Mouse (Mus musculus): ENCODE data around the gene 9230112D13Rik.

Gene 9230112D13Rik

GRCm38 (mm10) chr14:34500309-34500708, 22.3 kb downstream of the 9230112D13Rik start:
- DNase-seq (ENCODE audit: low spot score in 2 of 2): no peak

DNA sequence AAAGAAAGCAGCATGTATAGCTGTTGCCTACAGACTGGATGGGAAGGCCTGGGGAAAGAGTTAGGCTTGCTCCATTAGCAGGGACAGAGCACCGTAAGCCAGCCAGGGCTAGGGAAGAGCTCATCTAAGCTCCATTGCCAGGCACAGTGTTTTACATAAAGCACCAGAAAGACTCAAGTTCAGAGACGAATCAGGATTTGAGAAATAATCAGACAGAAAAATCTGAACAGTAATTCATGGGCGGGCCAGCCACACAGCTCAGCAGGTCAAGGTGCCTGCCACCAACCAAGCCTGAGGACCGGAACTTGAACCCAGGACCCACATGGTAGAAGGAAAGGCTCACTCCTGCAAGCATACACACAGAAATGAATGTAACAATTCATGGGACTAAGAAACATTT, 22.9 kb downstream of the 9230112D13Rik start:
- no peak for DNase-seq (ENCODE audit: low spot score in 2 of 2)

DNA sequence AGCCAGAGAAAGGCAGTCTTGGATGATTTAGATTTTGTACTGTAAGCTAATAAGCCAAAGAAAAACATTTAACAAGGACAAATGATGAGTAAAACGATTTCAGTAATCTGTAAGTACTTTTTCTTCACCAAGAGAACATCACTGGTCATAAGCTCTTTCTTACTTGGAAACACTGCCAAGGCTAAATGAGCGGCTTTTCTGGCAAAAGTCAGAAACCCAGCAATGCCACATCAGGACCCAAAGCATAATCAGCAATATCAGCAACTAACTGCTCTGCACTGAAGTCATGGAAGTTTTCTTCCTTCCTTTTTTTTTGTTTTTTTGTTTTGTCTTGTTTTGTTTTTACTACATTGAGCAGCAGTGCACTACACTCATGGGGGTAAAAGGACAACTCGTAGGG, 25.3 kb downstream of the 9230112D13Rik start:
- no peak for DNase-seq (ENCODE audit: low spot score in 2 of 2)

GRCm38 (mm10) chr14:34493682-34494081, 28.9 kb downstream of the 9230112D13Rik start:
- no peak for DNase-seq (ENCODE audit: low spot score in 2 of 2)

DNA sequence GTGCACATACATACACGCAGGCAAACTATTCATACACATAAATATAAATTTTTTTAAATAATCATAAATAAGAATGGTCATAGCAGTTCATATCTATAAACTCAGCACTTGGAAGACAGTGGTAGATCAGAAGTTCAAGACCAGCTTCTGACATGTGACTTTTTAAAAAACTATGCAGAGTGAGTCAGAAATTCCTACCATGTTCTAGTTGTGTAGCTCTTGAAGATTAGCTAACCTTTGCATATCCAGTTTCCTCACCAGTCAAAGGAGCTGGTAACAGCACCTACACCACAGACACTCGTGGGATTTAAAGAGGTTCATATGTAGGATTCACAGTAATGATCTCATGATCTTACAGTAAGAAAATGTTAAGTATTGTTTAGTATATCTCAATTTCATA, 29.9 kb downstream of the 9230112D13Rik start:
- no peak for DNase-seq (ENCODE audit: low spot score in 2 of 2)

- DNase-seq (ENCODE audit: low spot score in 2 of 2): no peak
Measured at GRCm38 (mm10) chr14:34490965-34491364, 31.6 kb downstream of the 9230112D13Rik start.

DNA sequence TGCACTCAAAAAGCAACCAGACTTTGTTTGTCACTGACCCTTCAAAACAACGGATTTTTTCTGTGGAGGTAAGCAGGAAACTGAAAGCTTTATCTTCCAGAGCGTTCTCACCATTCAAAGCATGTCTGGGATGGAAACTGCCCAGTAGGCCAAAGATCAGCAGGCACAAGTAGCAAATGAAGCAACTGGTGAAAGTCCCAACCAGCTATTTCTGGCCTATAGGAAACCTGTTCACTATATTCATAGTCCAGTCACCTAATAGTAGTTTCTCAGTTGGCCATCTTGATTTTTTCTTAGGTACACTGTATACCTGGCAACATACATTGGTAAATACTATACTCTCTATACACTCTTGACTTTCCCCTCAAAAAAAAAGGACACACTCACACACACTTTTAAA, 32.7 kb downstream of the 9230112D13Rik start:
- DNase-seq (ENCODE audit: low spot score in 2 of 2): no peak

- no peak for DNase-seq (ENCODE audit: low spot score in 2 of 2)
Measured at GRCm38 (mm10) chr14:34486169-34486568, 36.4 kb downstream of the 9230112D13Rik start.

DNA sequence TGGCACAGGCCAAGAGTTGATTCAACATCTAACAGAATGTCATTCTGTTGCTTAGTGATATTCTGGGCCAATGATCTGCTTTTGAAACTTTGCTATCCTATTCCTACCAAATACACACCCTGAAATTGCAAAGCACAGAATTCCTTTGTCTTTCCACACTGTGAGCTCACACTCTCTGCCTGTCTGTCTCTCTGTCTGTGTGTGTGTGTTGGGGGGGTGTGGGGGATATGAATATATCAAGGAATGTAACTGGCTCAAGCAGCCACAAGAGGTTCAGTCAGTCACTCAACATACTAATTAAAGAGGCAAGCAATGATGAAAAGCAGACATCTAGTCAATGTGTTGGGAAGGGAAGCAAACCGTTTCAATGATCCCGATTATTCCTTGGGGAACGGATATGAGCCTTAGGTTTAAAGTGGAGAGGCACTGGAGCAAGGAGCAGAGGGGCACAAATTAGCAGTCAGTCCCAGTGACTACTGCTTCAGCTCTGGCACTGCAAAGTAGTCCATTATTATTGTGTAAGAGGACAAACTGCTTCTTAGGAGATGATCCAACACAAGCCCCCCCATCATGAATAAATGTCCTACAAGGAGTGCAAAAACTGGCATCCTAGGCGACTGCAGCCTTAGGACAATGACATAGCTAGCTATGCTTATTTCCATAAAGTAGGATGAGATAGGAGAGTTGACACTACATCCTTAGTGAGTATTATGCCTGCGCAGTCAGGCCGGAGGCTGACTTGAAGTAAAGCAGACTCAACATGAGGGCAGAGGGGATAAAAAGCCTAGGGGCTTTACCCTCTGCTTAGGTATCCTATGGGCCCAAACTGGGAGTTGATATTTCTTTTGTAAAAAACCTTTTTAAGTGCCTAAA, 38.9 kb downstream of the 9230112D13Rik start:
- no peak for DNase-seq (ENCODE audit: low spot score in 2 of 2)

- no peak for DNase-seq (ENCODE audit: low spot score in 2 of 2)
Measured at GRCm38 (mm10) chr14:34471591-34471990, 51.0 kb downstream of the 9230112D13Rik start.

- no peak for DNase-seq (ENCODE audit: low spot score in 2 of 2)
Measured at GRCm38 (mm10) chr14:34466291-34466690, 56.3 kb downstream of the 9230112D13Rik start.

Measured in heart, adult 9 months (tissue).